Mouse (Mus musculus) heart, adult 8-10 months (tissue): ENCODE measurements at regions not wholly inside any gene's neighbourhood (a gene's known extent, or its start where the extent isn't known, plus 50 kb on each side); places are given as distances from the start of the nearest gene placed in this dataset.
A peak's percentile ranks its signal among the peaks of the same experiment; 100 is the strongest.

Experiments
- DNase-seq: peaks from one replicate; pipeline ENCODE4 v3.0.0; 2022; ENCODE audit warnings: low spot score

GRCm38 (mm10) chr5:4697346-4698095, 60.3 kb downstream of the Fzd1 start:
- DNase-seq, result no peak

DNA sequence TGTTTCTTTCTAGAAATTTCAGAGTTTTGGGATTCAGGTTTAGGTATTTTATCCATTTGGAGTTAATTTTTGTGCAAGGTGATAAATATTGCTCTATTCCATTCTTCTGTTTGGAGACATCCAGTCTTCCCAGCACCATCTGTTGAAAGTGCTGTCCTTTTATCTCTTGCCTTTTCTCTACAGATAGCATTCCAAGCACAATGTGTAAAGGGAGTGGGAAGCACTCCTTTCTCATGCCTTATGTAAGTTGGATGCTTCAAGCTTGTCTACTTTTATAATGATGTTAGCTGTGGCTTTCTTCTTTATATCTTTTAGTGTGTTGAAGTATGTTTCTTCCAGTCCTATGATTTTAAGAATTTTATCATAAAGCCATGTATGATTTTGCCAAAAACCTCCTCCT, 61.1 kb downstream of the Fzd1 start:
- no peak for DNase-seq

- no peak for DNase-seq
Measured at GRCm38 (mm10) chr5:4689130-4689529, 68.7 kb downstream of the Fzd1 start.

GRCm38 (mm10) chr5:4675316-4675715, 82.5 kb downstream of the Fzd1 start:
- DNase-seq, result peak; percentile 9

- DNase-seq, result no peak
Measured at GRCm38 (mm10) chr5:4666381-4666780, 91.5 kb downstream of the Fzd1 start.

DNA sequence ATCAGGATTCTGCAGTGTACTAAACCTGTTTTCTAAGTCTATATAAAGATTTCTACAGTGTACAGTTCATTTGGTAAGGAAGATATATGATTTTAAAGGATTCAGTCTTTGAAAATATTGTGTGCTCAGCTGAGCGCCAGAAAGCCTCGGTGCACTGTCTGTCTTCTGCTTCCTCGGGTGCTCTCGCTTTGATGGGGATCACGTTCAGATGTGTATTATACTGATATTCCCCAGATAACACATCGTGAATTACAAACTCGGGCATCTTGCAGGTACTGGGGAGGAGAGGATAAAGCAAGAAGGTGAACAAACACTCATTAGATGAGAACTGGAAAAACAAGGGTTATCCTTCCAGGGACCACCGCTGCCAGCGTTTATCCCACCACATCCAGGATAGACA, 91.9 kb downstream of the Fzd1 start:
- no peak for DNase-seq

DNA sequence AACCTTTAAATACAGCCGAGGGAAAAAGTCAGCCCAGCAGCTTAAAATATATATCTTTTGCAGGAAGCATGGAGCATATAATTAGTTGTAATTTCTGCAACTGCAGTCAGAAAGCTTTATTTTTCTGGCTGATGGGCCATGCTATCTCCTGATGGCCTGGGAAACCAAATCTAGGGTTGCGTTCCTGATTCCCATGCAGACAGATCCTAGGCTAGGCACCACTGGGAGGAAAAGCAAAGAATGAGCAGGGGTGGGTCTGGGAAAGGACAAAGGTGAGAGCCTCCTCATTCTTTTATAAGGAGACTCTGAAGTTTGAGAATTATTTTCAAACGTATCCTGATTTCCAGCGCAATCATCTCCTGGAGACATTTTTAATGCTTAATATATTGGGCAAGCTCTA, 92.9 kb downstream of the Fzd1 start:
- no peak for DNase-seq

DNA sequence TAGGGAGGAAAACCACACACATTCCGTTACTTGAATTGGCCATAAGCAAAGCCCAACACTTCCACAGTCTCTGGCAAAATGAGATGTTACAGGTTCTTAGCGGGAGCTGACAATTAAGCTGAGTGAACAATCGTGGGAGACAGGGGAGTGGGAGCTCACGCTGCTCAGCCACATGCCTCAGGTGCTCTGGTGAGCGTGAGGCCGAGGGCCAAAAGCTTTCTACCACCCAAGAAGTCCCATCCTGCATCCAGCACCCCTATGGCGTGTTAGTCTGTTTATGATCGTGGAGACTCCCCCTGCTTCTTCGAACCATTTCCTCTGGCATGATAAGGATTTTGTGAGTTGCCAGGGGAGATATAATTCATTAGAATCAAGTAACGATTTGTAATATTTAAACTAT, 93.3 kb downstream of the Fzd1 start:
- DNase-seq, result no peak

GRCm38 (mm10) chr5:4662198-4662585, 95.6 kb downstream of the Fzd1 start:
- no peak for DNase-seq

DNA sequence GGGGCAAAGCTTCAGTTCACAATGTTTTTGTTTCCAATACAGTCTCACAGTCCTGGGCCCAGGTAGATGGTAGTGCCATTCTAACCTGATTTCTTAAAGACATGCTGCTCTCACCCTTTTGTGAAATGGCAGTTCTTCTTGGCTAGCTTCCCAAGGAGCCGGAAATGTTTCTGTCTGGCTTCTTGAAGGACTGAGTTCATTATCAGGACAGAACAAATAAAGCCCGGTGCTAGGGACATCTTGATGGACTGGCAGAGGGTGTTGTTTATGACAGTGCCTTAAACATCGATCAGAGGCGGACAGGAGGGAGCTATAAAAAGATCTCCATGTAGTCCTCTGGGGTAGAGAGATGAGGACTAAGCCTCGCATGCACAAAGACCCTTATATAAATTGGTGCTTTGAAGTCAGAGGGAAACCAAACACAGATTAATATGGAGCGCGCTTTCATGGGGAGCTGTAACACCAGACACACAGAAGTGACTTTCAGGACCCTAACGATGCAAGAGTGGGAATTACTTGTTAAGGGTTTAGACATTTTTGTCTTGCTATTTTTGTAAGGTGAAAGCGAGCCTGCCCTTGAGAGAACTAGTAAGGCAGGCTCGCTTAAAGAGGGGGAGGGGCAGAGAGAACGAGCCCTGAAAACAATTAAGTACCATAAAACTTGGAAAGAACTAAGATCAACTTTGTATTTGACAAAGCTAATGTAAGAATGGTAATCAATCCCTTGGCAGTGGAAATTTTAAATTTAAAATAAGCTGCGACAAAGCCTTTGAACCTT, 96.2 kb downstream of the Fzd1 start:
- DNase-seq, result no peak

GRCm38 (mm10) chr5:4657982-4658381, 99.9 kb downstream of the Fzd1 start:
- no peak for DNase-seq

GRCm38 (mm10) chr5:4654186-4654585, 103.6 kb downstream of the Fzd1 start:
- peak; percentile 9 for DNase-seq

GRCm38 (mm10) chr5:4651167-4651955, 106.5 kb downstream of the Fzd1 start:
- DNase-seq, result no peak

DNA sequence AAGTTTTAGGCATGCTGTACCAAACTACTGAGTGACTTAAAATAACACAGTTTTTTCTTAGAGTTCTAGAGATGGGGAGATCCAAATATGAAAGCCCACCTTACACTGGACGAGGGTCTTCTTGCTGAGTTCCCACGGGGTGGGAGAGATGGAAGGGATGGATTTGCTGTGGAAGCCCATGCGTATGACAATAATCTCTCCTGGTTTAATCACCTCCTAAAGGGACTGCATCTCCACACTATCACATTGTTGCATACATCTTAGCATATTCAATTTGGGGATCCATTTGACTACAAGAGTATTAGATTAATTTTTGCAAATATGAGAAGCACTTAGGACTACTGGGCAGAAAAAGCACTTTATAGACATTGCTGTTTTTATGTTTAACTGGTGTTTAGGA, 107.1 kb downstream of the Fzd1 start:
- DNase-seq, result no peak

DNA sequence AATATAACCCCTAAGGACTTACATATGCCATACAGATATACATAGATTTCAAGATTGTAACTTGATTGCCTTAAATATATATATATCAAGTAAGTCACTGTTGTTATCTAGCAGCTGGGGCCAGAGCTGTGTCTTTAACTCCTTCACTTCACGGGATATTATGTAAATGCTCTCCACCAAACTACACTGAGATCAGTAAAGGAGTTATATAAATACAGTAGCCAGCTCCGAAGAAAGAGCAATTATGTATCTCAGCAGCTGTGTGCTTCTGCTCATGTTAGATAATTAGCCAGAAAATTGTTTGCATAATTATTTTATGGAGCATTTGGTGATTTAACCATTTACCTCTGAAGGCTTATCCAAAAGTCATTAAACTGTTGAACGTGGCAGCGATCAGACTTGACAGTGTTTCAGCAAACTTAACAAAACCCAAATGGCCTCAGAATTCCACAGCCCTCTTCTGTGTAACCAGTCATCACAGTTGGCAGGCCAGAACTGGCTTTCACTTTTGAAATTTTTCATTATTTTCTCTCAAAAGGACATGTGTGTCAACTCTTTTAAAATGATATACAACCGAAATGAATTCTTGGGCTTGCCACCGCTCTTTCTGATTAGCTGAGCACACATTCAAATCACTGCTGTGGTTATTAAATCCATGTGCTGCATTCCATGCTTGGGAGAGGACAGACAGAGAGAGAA, 107.8 kb downstream of the Fzd1 start:
- no peak for DNase-seq

DNA sequence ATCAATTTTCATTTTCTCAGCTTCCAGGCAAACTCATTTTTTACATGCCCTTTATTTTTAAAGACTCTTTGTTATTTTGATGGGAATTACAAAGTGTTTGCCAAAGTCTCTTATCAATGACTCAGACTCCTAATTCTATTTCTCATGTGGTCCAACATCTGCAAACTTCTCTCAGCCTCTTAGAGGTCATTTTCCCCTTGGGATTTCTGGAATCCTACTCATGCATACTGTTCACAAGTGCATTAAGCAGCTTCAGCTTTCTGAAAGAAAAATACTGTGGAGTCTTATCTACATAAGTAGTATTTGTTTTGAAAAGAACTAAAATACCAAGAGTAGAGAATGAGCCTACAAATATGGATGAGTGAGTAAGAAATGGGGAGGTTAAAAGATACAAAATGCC, 116.8 kb downstream of the Fzd1 start:
- no peak for DNase-seq

DNA sequence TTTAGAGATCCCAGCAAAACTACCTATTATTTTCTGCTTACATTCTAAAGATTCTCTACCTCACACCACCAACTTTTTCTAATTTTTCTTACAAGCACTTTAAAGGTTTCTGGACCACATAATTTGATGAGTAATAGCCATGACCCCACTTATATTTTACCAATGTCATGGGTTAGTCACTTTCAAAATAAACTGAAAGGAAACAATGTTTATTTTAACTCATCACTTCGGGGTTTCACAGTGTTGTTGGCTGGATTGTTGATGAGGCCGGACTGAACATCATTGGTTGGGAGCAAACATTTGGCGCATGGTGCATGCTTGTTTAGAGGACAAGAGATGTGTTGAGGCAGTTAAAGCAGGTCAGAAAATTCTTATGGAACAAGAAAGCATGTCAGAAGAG, 124.1 kb downstream of the Fzd1 start:
- no peak for DNase-seq

DNA sequence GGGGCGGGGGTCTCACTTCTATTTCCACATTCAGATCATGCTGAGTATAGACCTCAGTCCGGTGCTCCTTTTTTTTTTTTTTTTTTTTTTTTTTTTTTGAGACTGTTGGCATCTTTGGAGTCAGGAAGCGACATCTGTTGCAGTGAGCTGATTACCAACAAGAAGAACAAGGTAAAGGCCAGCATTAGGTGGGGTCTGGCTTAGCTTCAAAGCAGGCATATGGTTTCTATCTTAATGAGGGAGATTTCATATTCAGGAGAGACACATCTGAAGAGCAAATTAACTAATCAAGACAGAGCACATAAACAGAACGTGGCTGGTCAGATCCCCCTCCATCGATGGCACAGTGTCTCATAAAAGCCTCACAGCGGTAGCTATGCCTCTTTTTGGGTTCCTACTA, 132.6 kb downstream of the Fzd1 start:
- DNase-seq, result no peak

GRCm38 (mm10) chr5:4623625-4624024, 134.2 kb downstream of the Fzd1 start:
- DNase-seq, result no peak

DNA sequence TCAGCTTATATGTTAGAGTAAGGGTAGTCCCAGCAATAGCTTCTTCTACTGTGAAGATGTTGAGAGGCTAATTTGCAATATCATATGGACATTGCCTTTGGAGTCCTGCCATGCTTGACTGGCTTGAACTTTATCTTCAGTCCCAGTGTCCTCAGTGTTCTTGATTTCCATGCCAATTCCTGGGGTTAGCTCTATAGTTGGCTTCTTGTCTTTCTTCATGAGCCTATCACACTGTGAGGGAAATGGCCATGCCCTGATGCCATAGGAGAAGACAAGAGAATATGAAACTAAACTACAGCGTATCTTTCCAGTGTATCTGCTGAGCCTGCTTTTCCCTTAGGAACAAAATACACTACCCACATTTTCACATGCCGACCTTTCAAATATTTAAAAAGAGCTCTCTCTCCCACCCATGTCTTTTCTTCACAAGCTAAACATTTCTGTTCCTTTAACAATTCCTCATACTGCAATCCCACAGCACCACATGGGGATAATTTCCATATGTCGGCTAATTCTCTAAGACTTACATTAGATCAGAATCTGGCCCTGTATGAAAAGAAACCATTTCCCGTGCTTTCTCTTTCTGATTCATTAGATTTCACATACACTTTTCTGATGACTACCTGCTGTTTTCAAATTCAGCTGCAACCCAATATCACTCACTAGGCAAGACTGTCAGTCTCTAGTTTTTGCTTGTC, 137.2 kb downstream of the Fzd1 start:
- DNase-seq, result no peak

GRCm38 (mm10) chr5:4615233-4615632, 142.6 kb downstream of the Fzd1 start:
- DNase-seq, result no peak
